Mouse (Mus musculus) spleen, postnatal 36 days (tissue): Measurements from ENCODE around the gene Sdhaf4.
A peak's percentile ranks its signal among the peaks of the same experiment; 100 is the strongest.
"Not testable (repeated sequence)": the region's sequence is repeated elsewhere in the genome, so short reads cannot be mapped to it uniquely, and the experiment has no call there.

Experiments
- DNase-seq, 2 experiments: peaks; one replicate each; pipeline ENCODE4 v3.0.0; 2022; ENCODE audit warnings: low spot score in 2 of 2, mixed read lengths in 1 of 2

Sdhaf4 gene

GRCm38 (mm10) chr1:24005070-24005804 is at the start of gene Sdhaf4:
TSS of gene Sdhaf4 (minus strand) at chr1:24005656.
- peak; percentile 85 to 89 for DNase-seq

DNA sequence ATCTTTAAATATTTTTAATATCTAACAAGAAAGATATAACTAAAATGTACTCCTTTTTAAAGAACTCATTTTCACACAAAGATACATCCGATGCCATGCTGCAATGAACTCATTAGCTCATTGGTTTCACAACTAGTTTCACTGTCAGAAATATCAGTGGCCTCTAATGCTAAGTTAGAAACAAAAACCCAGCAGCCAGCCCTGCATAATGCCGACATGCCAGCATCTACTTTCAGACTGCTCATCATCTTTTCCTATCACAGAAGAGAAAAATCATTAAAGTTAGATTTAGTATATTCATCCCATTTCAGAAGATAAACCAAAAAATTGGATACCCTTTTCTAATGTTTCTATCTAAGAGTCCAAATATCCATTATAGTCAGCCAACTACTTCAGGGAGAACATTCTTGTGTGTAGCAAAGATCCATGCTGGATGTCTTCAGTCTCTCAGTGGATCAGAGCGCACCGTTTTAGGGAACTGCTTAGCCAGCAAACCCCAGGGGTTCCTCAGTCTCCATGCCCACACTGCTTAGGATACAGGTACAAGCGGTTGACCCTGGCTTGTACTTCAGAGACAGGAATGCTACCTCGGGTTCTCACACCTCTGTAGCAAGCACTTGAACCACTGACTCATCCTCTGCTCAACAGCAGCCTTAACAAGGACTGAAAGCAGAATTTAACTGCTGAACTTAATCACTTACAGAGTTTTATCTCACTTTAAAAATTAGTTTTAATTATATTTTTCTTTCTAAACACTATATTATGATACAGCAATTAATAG is 41.5 kb upstream of the Sdhaf4 start:
- DNase-seq = no peak

DNA sequence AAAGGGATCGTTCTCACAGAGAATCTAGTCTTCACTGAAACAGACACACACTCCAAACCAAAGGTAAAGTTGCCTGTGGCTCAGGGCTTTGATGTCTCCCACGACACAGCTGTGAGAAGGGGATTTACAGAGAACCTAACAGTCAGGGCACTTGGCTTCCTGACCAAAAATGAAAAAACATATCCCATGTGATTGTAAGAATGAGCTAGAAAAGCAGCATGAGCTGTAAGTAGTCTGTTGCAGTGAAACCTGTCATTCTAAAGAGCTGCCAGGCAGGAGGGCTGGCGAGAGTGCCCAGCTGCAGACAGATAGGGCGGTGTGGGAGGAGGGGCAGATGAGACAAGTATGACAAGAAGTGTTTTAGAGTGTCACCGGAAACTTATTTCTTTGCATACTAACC is 40.2 kb upstream of the Sdhaf4 start:
- no peak for DNase-seq

GRCm38 (mm10) chr1:24043007-24043406 is 37.6 kb upstream of the Sdhaf4 start:
- DNase-seq = no peak

DNA sequence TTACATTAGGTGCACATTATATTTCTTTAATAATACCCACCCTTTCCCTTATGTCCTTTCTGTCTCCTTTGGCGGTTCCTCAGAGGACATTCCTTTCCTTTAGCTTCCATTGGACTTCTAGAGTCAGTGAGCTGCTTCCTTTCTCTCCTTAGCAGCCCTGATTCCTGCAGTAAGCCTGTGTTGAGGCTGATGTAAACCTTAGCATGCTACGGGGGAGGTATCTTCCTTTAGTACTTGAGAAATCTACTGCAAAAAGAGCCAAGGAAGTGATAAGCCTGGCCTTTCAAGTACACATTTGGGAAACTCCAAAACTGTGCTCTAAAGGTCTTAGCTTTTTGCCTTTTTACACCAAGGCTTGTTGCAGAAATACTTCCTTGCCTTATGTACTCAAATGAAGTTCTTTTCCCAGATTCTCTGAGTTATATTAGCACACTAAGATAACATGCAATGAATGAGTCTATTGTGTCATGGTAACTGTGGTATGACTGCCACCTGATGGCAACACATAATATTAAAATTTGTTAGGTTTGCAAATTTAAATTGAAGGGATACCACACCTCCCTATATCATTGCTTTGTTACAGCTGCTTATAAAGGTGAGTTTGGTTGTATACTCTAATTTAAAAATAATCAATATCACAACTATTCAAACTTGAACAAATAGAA is 28.4 kb upstream of the Sdhaf4 start:
- no peak for DNase-seq

DNA sequence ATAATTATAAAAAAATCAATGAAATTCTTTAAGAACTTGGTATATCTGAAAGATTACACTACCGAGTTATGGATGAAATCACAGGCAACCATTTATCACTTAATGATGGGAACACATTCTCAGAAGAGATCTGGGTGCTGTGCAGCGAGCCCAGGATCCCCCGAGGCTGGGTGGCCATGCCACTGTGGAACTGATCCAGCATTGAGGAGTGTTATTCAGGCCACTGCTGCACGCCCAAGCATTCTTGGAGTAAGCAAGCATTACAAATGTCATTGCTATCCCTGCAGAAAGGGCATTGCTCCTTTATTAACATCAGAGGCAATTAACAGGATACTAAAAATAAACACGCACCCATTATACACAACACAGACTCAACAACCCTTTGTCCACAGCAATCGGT is 5.4 kb upstream of the Sdhaf4 start:
- no peak for DNase-seq

- no peak for DNase-seq
Observed at GRCm38 (mm10) chr1:24010016-24010415, 4.6 kb upstream of the Sdhaf4 start.

DNA sequence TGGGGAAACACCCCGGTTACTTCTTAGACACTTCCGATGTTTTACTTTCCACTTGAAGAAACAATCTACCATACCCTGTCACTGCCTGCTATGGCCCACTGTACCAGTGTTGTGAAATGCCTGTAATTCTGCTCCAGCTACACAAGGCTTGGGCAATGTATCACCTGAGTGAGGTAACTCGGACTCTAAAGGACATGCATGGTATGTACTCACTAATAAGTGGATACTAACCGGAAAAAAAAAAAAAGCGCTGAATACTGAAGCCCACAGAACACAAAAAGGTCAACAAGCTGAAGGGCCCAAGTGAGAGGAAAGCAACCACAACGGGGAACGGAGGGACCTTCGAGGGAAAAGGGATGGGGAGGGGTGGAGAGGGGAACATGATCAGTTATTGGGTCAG is 2.2 kb upstream of the Sdhaf4 start:
- no peak for DNase-seq

GRCm38 (mm10) chr1:23999318-23999717 is 6.1 kb downstream of the Sdhaf4 start:
- DNase-seq = no peak

- no peak for DNase-seq
Observed at GRCm38 (mm10) chr1:23998866-23999265, 6.6 kb downstream of the Sdhaf4 start.

DNA sequence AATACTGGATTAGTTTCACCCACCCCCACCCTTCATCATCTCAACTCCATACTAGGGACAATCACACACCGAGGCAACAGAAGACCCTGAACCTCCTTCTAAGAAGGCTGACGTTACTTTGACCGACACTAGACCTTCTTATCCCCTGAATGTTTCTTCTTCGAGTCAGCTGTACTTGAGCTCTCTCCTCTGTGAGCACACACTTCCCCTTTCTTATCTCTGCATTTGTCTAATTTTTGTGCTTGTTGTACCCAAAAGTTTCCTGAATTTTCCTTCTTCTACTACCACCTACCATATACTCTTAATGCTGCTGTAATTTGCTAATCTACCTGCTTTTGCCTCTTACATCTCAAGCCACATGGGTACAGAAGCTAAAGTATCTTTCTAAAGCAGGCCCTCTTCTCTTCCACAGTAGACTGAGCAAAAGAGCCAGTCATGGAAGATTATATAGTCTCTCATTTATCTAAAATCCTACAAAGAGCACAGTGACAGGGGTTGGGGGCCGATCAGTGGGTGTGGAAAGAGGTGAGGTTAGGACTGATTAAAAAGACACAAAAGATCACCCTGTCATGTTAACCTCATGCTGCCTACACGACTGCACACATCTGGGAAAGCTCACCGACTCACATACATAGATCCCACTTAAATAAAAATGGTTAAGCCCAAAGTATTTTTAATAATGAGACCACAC is 7.2 kb downstream of the Sdhaf4 start:
- DNase-seq = no peak

DNA sequence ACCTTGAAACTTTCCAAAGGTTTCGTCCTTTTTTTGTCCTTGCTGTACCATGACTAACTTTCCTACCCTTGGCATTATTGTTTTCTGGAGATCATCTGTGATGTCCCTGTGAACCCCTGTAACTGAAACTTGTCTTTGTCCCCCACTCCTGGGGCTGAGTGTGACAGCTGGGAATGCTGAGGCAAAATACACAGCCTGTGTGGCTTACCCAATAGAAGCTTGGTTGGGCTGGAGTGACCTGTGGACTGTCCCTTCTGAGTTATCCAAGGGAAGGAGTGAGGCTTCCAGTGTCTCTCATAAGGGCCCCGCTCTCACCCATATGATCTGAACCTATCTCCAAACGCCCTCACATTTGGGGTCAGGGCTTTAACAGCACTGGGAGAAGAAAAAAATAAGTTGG is 8.0 kb downstream of the Sdhaf4 start:
- DNase-seq = no peak

DNA sequence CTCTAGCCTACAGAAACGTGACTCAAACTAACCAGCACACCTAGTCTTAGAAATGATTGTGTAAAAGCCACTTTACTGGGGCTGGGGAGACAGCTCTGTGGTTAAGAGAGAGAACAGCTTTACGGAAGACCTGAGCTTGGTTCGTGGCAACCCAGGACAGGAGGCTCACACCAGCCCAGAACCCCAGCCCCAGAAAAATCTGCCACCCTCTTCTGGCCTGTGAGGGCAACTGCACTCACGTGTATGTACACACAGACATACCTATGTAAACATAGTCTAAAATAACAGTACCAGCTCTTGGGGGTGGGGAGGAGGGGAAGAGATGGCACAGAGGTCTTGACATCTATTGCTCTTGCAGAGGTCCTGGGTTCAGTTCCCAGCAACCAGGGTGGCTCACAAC is 10.0 kb downstream of the Sdhaf4 start:
- DNase-seq = no peak

DNA sequence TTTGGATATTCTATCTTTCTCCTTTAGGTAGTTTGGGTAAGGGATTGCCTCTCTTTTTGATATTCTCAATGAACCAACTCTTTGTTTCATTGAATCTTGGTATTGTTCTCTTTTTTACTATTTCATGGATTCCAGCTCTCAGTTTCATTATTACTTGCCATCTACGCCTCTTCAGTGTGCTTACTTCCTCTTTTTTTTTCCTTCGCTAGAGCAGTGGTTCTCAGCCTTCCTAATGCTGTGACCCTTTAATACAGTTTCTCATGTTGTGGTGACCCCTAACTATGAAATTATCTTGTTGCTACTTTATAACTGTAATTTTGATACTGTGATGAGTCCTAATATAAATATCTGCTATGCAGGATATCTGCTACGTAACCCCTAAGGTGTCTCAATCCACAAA is 22.3 kb downstream of the Sdhaf4 start:
- peak in 1 of 2 experiments; percentile 6 for DNase-seq

DNA sequence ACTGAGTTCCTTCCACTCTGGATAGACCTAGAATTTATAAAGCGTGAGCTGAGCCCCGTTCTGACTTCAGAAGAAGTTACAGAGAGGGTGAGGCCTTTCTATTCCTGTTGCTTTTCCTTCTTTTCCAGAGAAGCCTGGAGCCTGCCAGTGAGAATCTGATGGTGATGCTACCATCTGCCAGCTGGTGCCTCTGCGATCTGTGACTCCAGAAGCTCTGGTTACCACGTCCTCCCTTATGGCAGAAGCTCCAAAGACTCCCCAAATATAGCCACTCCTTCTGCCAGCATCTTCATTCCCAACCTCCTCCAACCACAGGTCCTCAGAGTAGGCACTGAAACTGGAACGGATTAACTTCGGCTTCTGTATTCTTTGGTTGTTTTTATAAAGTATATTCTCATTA is 27.2 kb downstream of the Sdhaf4 start:
- no peak for DNase-seq

DNA sequence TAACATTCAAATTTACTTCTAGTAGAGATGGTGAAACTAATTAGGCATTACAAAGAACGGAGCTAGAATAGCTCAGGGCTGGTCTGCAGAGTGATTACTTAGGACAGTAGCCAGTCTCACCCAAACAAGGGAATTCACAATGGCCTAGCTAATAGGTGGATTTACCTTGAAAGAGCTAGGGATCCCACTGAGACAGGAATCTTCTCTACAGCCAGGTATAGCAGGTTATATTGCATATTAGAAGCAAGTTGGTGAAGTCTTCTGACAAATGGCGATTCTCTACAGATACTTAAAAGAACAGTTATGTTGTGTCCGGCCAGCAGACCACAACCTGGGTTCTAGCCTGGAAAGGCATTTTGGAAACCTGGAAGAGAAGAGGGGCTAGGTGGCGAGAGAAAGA is 34.3 kb downstream of the Sdhaf4 start:
- not testable (repeated sequence) for DNase-seq

GRCm38 (mm10) chr1:23968027-23968725 is 37.3 kb downstream of the Sdhaf4 start:
- peak in 1 of 2 experiments; percentile 10 for DNase-seq

DNA sequence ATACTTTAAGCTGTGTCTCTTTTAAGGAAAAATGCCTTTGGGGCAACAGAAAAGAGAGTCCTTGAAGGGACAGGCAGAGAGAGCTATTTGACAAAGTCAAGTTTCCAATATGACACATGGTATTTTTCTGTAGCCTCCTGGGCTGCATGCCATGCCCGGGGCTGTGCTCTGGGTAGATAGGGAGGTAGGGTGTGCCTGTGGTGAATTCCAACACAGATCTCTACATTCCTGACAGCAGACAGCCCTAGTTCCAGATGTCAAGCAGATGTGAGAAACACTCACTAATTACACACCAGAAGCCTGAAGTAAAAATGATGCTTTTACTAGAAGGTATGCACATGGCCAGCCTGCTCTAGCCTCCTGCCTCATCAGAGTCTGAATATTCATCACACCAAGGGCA is 39.2 kb downstream of the Sdhaf4 start:
- peak; percentile 54 to 78 for DNase-seq

- DNase-seq = no peak
Observed at GRCm38 (mm10) chr1:23959415-23959732, 46.1 kb downstream of the Sdhaf4 start.

DNA sequence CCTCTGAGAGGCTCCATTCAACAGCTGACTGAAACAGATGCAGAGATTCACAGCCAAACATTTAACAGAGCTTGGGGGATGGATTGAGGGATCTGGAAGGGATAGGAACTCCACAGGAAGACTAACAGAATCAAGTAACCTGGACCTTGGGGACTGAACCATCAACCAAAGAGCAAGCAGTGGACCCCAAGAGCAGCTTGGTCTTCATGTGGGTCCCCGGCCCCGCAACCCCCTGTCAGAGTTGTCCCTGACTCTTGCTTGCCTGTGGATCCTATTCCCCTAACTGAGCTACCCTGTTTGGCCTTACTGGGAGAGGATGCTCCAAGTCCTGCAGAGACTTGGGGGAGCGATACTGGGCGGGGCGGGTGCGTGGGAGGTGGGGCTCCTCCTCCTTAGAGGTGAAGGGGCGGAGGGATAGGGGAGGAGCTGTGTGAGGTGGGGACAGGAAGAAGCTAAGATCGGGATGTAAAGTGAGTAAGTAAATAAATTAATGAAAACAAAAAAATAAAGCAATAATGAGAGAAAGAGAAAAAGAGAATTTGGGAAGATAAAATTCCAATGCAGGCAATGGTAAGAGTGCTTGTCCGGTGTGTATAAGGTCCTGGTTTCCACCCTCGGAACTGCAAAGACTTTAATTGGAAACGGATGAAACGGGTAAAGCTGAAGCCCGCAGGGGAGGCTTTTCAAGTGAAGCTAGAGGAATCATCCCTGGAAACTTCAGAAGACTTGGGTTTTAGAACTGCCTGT is 46.6 kb downstream of the Sdhaf4 start:
- DNase-seq = no peak

DNA sequence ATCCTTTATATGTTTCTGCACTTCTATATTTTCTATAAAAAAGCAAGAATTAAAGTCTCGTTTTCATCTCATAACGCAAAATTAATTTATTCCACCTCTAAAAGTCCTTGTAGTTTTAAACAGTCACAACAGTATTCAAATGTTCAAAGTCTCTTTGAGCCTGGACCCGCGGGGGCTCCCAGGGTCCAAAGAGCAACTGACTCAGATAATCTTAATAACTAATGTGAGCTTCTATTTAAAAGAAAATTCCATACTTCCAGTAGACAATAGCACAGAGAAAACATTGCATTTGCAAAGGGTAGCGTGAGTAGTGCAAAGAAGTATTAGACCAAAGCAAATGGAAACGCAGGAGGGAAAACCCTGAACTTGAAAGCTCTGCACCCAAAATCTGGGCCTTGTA is 47.4 kb downstream of the Sdhaf4 start:
- no peak for DNase-seq
